Mouse (Mus musculus) thymus, adult 18-20 months (tissue): ENCODE data around the gene Caskin1.

Experiments
- DNase-seq, 2 experiments: peaks; one replicate each; pipeline ENCODE4 v3.0.0; 2022; ENCODE audit warnings: mixed read lengths in 2 of 2

Caskin1 gene

GRCm38 (mm10) chr17:24472512-24472911 lies 15.9 kb upstream of the Caskin1 start:
- DNase-seq: no peak

- DNase-seq: no peak
Measured at GRCm38 (mm10) chr17:24473612-24474275, 14.7 kb upstream of the Caskin1 start, which contains the start of gene Bricd5. Gene Bricd5, plus strand, starts transcription at chr17:24473884.

- no peak for DNase-seq
Measured at GRCm38 (mm10) chr17:24474557-24474956, 13.8 kb upstream of the Caskin1 start.

- no peak for DNase-seq
Measured at GRCm38 (mm10) chr17:24475586-24475985, 12.8 kb upstream of the Caskin1 start.

- DNase-seq: no peak
Measured at GRCm38 (mm10) chr17:24476022-24476776, 12.2 kb upstream of the Caskin1 start.

- no peak for DNase-seq
Measured at GRCm38 (mm10) chr17:24477053-24477984, 11.1 kb upstream of the Caskin1 start.

- DNase-seq: no peak
Measured at GRCm38 (mm10) chr17:24477985-24478600, 10.3 kb upstream of the Caskin1 start.

- peak; percentile 91 to 92 for DNase-seq
Measured at GRCm38 (mm10) chr17:24478663-24479380, 9.6 kb upstream of the Caskin1 start, which contains the start of gene Mlst8. Gene Mlst8, minus strand, starts transcription at chr17:24479078.

GRCm38 (mm10) chr17:24479431-24479830 lies 9.0 kb upstream of the Caskin1 start:
- no peak for DNase-seq

- no peak for DNase-seq
Measured at GRCm38 (mm10) chr17:24480201-24480826, 8.1 kb upstream of the Caskin1 start.

- no peak for DNase-seq
Measured at GRCm38 (mm10) chr17:24481027-24481815, 7.2 kb upstream of the Caskin1 start.

GRCm38 (mm10) chr17:24483495-24483894 lies 4.9 kb upstream of the Caskin1 start:
- no peak for DNase-seq

- no peak for DNase-seq
Measured at GRCm38 (mm10) chr17:24485090-24485860, 3.1 kb upstream of the Caskin1 start.

- no peak for DNase-seq
Measured at GRCm38 (mm10) chr17:24488662-24489264, 362 bp downstream of the Caskin1 start.

GRCm38 (mm10) chr17:24489265-24490030 lies 1.0 kb downstream of the Caskin1 start:
- DNase-seq: no peak

- DNase-seq: no peak
Measured at GRCm38 (mm10) chr17:24490399-24490798, 2.0 kb downstream of the Caskin1 start.

- DNase-seq: no peak
Measured at GRCm38 (mm10) chr17:24494627-24495335, 6.4 kb downstream of the Caskin1 start.

- no peak for DNase-seq
Measured at GRCm38 (mm10) chr17:24495443-24495842, 7.0 kb downstream of the Caskin1 start.
